Mouse (Mus musculus) kidney, postnatal 0 days (tissue): ENCODE measurements around the gene Lrrc4b. TPM values are rescaled to one million over a fixed set of nuclear protein-coding genes. Genes with fewer than 3 reads are reported as not detected.

ENCODE experiments used
- ATAC-seq: fragments of 200-750 bp; cut with Nextera tagmentation; replicated peaks from 2 replicates; pipeline ENCODE4 v1.8.0; 2017; ENCODE audit warnings: low read depth, moderate number of reproducible peaks, moderate TSS enrichment, moderate library complexity; ENCODE audit not compliant: low FRiP score
- DNase-seq: peaks from one replicate; pipeline ENCODE4 v3.0.0-alpha.2; 2016; ENCODE audit warnings: low spot score
- H3K27ac ChIP-seq: fragments of 300-500 bp; sonication (generic); 2 replicates; pipeline ENCODE4 v1.5.1; 2014; ENCODE audit warnings: mild to moderate bottlenecking
- H3K27me3 ChIP-seq: fragments of 300-500 bp; sonication (generic); 2 replicates; pipeline ENCODE4 v1.6.1; 2014; ENCODE audit warnings: low read length, mixed read lengths; ENCODE audit not compliant: insufficient read depth
- H3K36me3 ChIP-seq: fragments of 300-500 bp; sonication (generic); 2 replicates; pipeline ENCODE4 v1.6.1; 2014; ENCODE audit warnings: low read length, mixed read lengths; ENCODE audit not compliant: insufficient read depth
- H3K4me1 ChIP-seq: fragments of 300-500 bp; sonication (generic); replicated peaks from 2 replicates; pipeline ENCODE4 v1.6.1; 2014; ENCODE audit warnings: antibody characterized with exemption, low read length, mixed read lengths; ENCODE audit not compliant: insufficient read depth
- H3K4me2 ChIP-seq: fragments of 300-500 bp; sonication (generic); 2 replicates; pipeline ENCODE4 v1.6.1; 2014; ENCODE audit warnings: mild to moderate bottlenecking, low read length, moderate library complexity, mixed read lengths
- H3K4me3 ChIP-seq: fragments of 300-500 bp; sonication (generic); replicated peaks from 2 replicates; pipeline ENCODE4 v1.5.1; 2014; ENCODE audit warnings: low read depth, low read length
- H3K9ac ChIP-seq: fragments of 300-500 bp; sonication (generic); 2 replicates; pipeline ENCODE4 v1.6.1; 2014; ENCODE audit warnings: low read depth, low read length
- H3K9me3 ChIP-seq: fragments of 300-500 bp; sonication (generic); replicated peaks from 2 replicates; pipeline ENCODE4 v1.6.1; 2016; ENCODE audit warnings: low read length, inconsistent platforms, mixed read lengths
- CTCF ChIP-seq: IDR thresholded peaks from 2 replicates; pipeline ENCODE4 v1.5.1; 2016; ENCODE audit warnings: antibody characterized with exemption, low read depth, mild to moderate bottlenecking, moderate library complexity
- microRNA-seq: library from miRNA; unstranded; fragments of <30 nt; microRNA quantifications from one replicate; pipeline ENCODE4, GENCODE M21; 2016
- polyA plus RNA-seq: library from polyadenylated mRNA; unstranded; fragments of >200 nt; fragmentation: Nextera tagmentation; extraction: Ambion mirVana; gene quantifications from 2 replicates; pipeline ENCODE4 v1.2.1, GENCODE M21; 2015

Lrrc4b gene
- polyA plus RNA-seq, 1 experiment from 2014 or later = 0.26 TPM

DNA sequence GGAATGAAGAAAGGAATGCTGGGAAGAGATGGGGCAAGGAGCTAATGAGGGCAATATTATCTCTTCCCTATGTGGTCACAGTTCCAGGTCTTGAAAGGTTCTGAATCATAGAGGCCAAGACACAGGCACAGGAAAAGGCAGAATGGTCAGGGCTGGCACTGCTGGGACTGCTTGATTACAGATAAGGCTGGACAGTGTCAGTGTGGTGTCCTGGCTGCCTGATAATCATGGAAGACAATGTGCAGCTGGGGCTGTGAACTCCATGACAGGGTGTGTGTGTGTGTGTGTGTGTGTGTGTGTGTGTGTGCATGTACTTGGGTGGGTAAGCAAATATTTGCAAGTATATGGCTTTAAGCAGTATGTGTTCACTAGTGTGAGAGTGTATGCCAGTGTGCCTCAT lies 78.7 kb downstream of the Lrrc4b start:
- no peak for ATAC-seq
- TF ChIP-seq CTCF = no peak

More for the DNA sequence above, 78.7 kb downstream of the Lrrc4b start:
- Histone ChIP-seq H3K9ac (no peak overlapping the region), H3K36me3 (no peaks in the 10 kb centered on the region), H3K27me3 (no peaks in the 10 kb centered on the region), H3K4me1 (no peaks in the 10 kb centered on the region), H3K4me3 (no peak overlapping the region), H3K9me3 (no peaks in the 10 kb centered on the region), H3K4me2 (no peak overlapping the region), H3K27ac (no peak overlapping the region)
- no peak for DNase-seq

Small RNA genes within 50 kb of the gene (microRNA-seq; reads per million reads assigned to microRNA genes)
- gene Mir7052 = not detected

Other genes with a start within 250 kb of the Lrrc4b start
- gene Klk1b24, start 240.8 kb upstream of the Lrrc4b start, polyA plus RNA-seq = 0.17 and 0.74 TPM in 2 replicates
- gene Klk1b3, start 230.8 kb upstream of the Lrrc4b start, polyA plus RNA-seq = 0.36 and 0.47 TPM in 2 replicates
- 0.18 and 0.23 TPM in 2 replicates for gene Klk1b4, start 221.6 kb upstream of the Lrrc4b start, polyA plus RNA-seq
- 0.33 and 0.71 TPM in 2 replicates for gene Klk1b5, start 213.1 kb upstream of the Lrrc4b start, polyA plus RNA-seq
- gene Klk1, start 203.7 kb upstream of the Lrrc4b start, polyA plus RNA-seq = 83.3 and 125 TPM in 2 replicates
- not detected in 2 replicates for gene Gm36864, start 192.8 kb upstream of the Lrrc4b start, polyA plus RNA-seq
- gene 1700028J19Rik, start 182.3 kb upstream of the Lrrc4b start, polyA plus RNA-seq = 5.7 and 6.0 TPM in 2 replicates
- gene 2410002F23Rik, start 182.3 kb upstream of the Lrrc4b start, polyA plus RNA-seq = 125 and 133 TPM in 2 replicates
- gene Acp4, start 171.6 kb upstream of the Lrrc4b start, polyA plus RNA-seq = not detected in 2 replicates
- not detected in 2 replicates for gene Gm15517, start 167.6 kb upstream of the Lrrc4b start, polyA plus RNA-seq
- 5.1 and 6.0 TPM in 2 replicates for gene Clec11a, start 122.1 kb upstream of the Lrrc4b start, polyA plus RNA-seq
- 0.68 and 1.1 TPM in 2 replicates for gene Shank1, start 118.8 kb upstream of the Lrrc4b start, polyA plus RNA-seq
- gene Syt3, start 44.9 kb upstream of the Lrrc4b start, polyA plus RNA-seq = 3.3 and 3.5 TPM in 2 replicates
- 1.3 and 1.4 TPM in 2 replicates for gene 1700008O03Rik, start 43.2 kb upstream of the Lrrc4b start, polyA plus RNA-seq
- 5.4 and 5.8 TPM in 2 replicates for gene Aspdh, start 36.4 kb downstream of the Lrrc4b start, polyA plus RNA-seq
- 51.1 and 52.4 TPM in 2 replicates for gene Josd2, start 39.0 kb downstream of the Lrrc4b start, polyA plus RNA-seq
- gene Emc10, start 67.5 kb downstream of the Lrrc4b start, polyA plus RNA-seq = 113 and 136 TPM in 2 replicates
- 17.1 and 19.2 TPM in 2 replicates for gene Fam71e1, start 67.6 kb downstream of the Lrrc4b start, polyA plus RNA-seq
- gene Mybpc2, start 95.6 kb downstream of the Lrrc4b start, polyA plus RNA-seq = 0.08 and 0.11 TPM in 2 replicates
- 0.04 and 0.14 TPM in 2 replicates for gene Spib, start 103.1 kb downstream of the Lrrc4b start, polyA plus RNA-seq
- gene Pold1, start 119.8 kb downstream of the Lrrc4b start, polyA plus RNA-seq = 38.0 and 45.9 TPM in 2 replicates
- 80.6 and 83.0 TPM in 2 replicates for gene Nr1h2, start 124.9 kb downstream of the Lrrc4b start, polyA plus RNA-seq
- gene Napsa, start 143.4 kb downstream of the Lrrc4b start, polyA plus RNA-seq = 376 and 408 TPM in 2 replicates
- gene Kcnc3, start 161.6 kb downstream of the Lrrc4b start, polyA plus RNA-seq = 0.26 and 0.30 TPM in 2 replicates
- 2.5 and 3.6 TPM in 2 replicates for gene Myh14, start 241.8 kb downstream of the Lrrc4b start, polyA plus RNA-seq